ENCODE assay signal across 8 mouse cellular contexts in genomic region chr4:102569950-102570765, GRCm38 (mm10).
DNase-seq lines count a peak whose midpoint lies in the region; ATAC-seq lines count a peak whose summit lies in the region.

No protein-coding gene starts in this region.

- peak overlapping the region; percentile 56 for H3K4me3 ChIP-seq in intestine, embryonic 16.5 days (ENCODE audit: low read length)
- H3K4me3 ChIP-seq in neural tube, embryonic 12.5 days: peak overlapping the region; percentile 33

- peak overlapping the region; percentile 69 for H3K9ac ChIP-seq in intestine, embryonic 16.5 days (ENCODE audit: low read depth, low read length)
- H3K9ac ChIP-seq in neural tube, embryonic 12.5 days: peak overlapping the region; percentile 41

- peak; percentile 54 to 56 for DNase-seq in urinary bladder, adult 18-20 months (ENCODE audit: low spot score in 2 of 2)
- DNase-seq in urinary bladder, postnatal 10 days (ENCODE audit: low spot score): no peak
- peak; percentile 78 for DNase-seq in embryo, embryonic 10.5 days (ENCODE audit: low spot score)
- DNase-seq in heart, adult 11 months: peak; percentile 98
- peak; percentile 82 to 87 for DNase-seq in lung, adult 18-20 months
- DNase-seq in thymus, postnatal 25 days: peak; percentile 79

- no peaks in the 10 kb centered on the region for H3K27me3 ChIP-seq in intestine, embryonic 16.5 days (replicated peaks; ENCODE audit: control insufficient read depth, insufficient read depth, low read length)
- H3K27me3 ChIP-seq in neural tube, embryonic 12.5 days (replicated peaks): no peaks in the 10 kb centered on the region

- WGBS in intestine, embryonic 16.5 days: under 1% methylated on average over 20 of the region's 20 CpGs
- under 1% methylated on average over 20 of the region's 20 CpGs for WGBS in neural tube, embryonic 12.5 days

- H3K9me3 ChIP-seq in intestine, embryonic 16.5 days (ENCODE audit: control insufficient read depth, low read length): no peaks in the 10 kb centered on the region
- no peaks in the 10 kb centered on the region for H3K9me3 ChIP-seq in neural tube, embryonic 12.5 days

- peak; percentile 77 for ATAC-seq in intestine, embryonic 16.5 days
- peak; percentile 77 for ATAC-seq in neural tube, embryonic 12.5 days (ENCODE audit: low FRiP score, low read depth)

- peak overlapping the region; percentile 85 for H3K27ac ChIP-seq in intestine, embryonic 16.5 days (ENCODE audit: low read length)
- no peak overlapping the region for H3K27ac ChIP-seq in neural tube, embryonic 12.5 days

- H3K36me3 ChIP-seq in intestine, embryonic 16.5 days (ENCODE audit: control insufficient read depth, insufficient read depth, low read length): no peaks in the 10 kb centered on the region
- no peaks in the 10 kb centered on the region for H3K36me3 ChIP-seq in neural tube, embryonic 12.5 days

- H3K4me1 ChIP-seq in intestine, embryonic 16.5 days (ENCODE audit: control insufficient read depth, insufficient read depth, low read length): peaks cover 31% of the 10 kb centered on the region
- peaks cover 15% of the 10 kb centered on the region for H3K4me1 ChIP-seq in neural tube, embryonic 12.5 days

- H3K4me2 ChIP-seq in intestine, embryonic 16.5 days (ENCODE audit: low read depth, low read length): peak overlapping the region; percentile 79
- peak overlapping the region; percentile 72 for H3K4me2 ChIP-seq in neural tube, embryonic 12.5 days (replicated peaks)
